Mouse (Mus musculus): ENCODE measurements around the gene Ccdc151. TPM values are rescaled to one million over a fixed set of nuclear protein-coding genes. Genes with fewer than 3 reads are reported as not detected.
A peak's percentile ranks its signal among the peaks of the same experiment; 100 is the strongest.

Ccdc151 gene
- polyA plus RNA-seq, 2 experiments: 0.02 TPM; not detected in 1

- Histone ChIP-seq H3K4me1 (replicated peaks; ENCODE audit: control insufficient read depth in 2 of 2, insufficient read depth in 2 of 2, low read length in 1 of 2) (peaks cover 0 to 2% of the 10 kb centered on the region in 2 experiments; a peak in 1 of 4 replicates), H3K4me2 (ENCODE audit: low read depth) (no peak overlapping the region), H3K27me3 (ENCODE audit: control insufficient read depth, insufficient read depth, low read length) (no peaks in the 10 kb centered on the region), H3K36me3 (replicated peaks; ENCODE audit: control insufficient read depth, insufficient read depth, low read depth) (peaks cover 17% of the 10 kb centered on the region), H3K9ac (replicated peaks) (no peak overlapping the region), H3K4me3 (ENCODE audit: insufficient read depth in 1 of 2, low read depth in 2 of 2, low read length in 2 of 2) (no peak overlapping the region), H3K9me3 (ENCODE audit: control insufficient read depth, low read length) (no peaks in the 10 kb centered on the region), H3K27ac (no peak overlapping the region)
- no peak for ATAC-seq (ENCODE audit: insufficient read depth)
- no peak for DNase-seq (ENCODE audit: low read depth in 3 of 3, low spot score in 3 of 3)
- 59% methylated on average over 10 of the region's 10 CpGs for WGBS (ENCODE audit: insufficient replicate concordance)
- TF ChIP-seq EP300 (IDR thresholded peaks at IDR 0.05; ENCODE audit: low read depth) (no peak), CTCF (IDR thresholded peaks at IDR 0.05; ENCODE audit: low read depth) (no peak)
Measured at GRCm38 (mm10) chr9:22016245-22016644, 13.8 kb upstream of the Ccdc151 start.

GRCm38 (mm10) chr9:22012731-22013130 is 10.3 kb upstream of the Ccdc151 start:
- Histone ChIP-seq H3K36me3 (replicated peaks; ENCODE audit: control insufficient read depth, insufficient read depth, low read depth) (peaks cover 33% of the 10 kb centered on the region), H3K4me2 (ENCODE audit: low read depth) (no peak overlapping the region), H3K9me3 (ENCODE audit: control insufficient read depth, low read length) (no peaks in the 10 kb centered on the region), H3K4me1 (replicated peaks; ENCODE audit: control insufficient read depth in 2 of 2, insufficient read depth in 2 of 2, low read length in 1 of 2) (peaks cover 0 to 2% of the 10 kb centered on the region in 2 experiments; a peak in 1 of 4 replicates), H3K27me3 (ENCODE audit: control insufficient read depth, insufficient read depth, low read length) (no peaks in the 10 kb centered on the region), H3K27ac (no peak overlapping the region), H3K9ac (replicated peaks) (no peak overlapping the region), H3K4me3 (ENCODE audit: insufficient read depth in 1 of 2, low read depth in 2 of 2, low read length in 2 of 2) (no peak overlapping the region)
- 84% methylated on average over 13 of the region's 13 CpGs for WGBS (ENCODE audit: insufficient replicate concordance)
- ATAC-seq (ENCODE audit: insufficient read depth): no peak
- no peak for TF ChIP-seq EP300 (IDR thresholded peaks at IDR 0.05; ENCODE audit: low read depth)
- no peak for TF ChIP-seq CTCF (IDR thresholded peaks at IDR 0.05; ENCODE audit: low read depth)
- DNase-seq (ENCODE audit: low read depth in 3 of 3, low spot score in 3 of 3): no peak

DNA sequence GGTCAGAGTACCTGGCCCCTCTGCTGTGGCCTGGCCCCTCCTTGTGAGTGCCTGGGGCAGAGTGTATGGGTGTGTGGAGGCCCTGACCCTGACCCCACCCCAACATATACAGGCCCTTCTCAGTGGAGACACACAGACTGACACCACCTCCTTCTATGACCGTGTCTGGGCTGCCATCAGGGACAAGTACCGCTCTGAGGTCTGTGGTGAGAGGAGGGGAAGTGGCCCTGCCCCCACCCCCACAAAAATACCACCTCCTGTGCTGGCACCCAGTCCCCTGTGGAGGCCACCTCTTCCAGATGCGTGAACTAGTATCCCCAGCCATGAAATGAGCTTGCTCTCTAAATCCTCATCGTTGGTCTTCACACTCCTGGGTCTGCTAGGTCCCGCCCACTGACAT is 8.6 kb upstream of the Ccdc151 start:
- WGBS (ENCODE audit: insufficient replicate concordance): 59% methylated on average over 5 of the region's 5 CpGs
- no peak overlapping the region for H3K27ac ChIP-seq
- H3K4me3 ChIP-seq (ENCODE audit: insufficient read depth in 1 of 2, low read depth in 2 of 2, low read length in 2 of 2): no peak overlapping the region
- no peaks in the 10 kb centered on the region for H3K27me3 ChIP-seq (ENCODE audit: control insufficient read depth, insufficient read depth, low read length)
- TF ChIP-seq EP300 (IDR thresholded peaks at IDR 0.05; ENCODE audit: low read depth) (no peak), CTCF (IDR thresholded peaks at IDR 0.05; ENCODE audit: low read depth) (no peak)
- no peaks in the 10 kb centered on the region for H3K9me3 ChIP-seq (ENCODE audit: control insufficient read depth, low read length)
- no peaks in the 10 kb centered on the region for H3K4me1 ChIP-seq (replicated peaks; ENCODE audit: control insufficient read depth in 2 of 2, insufficient read depth in 2 of 2, low read length in 1 of 2)
- DNase-seq (ENCODE audit: low read depth in 3 of 3, low spot score in 3 of 3) (no peak), ATAC-seq (ENCODE audit: insufficient read depth) (no peak)
- H3K4me2 ChIP-seq (ENCODE audit: low read depth): no peak overlapping the region
- no peak overlapping the region for H3K9ac ChIP-seq (replicated peaks)
- peaks cover 38% of the 10 kb centered on the region for H3K36me3 ChIP-seq (replicated peaks; ENCODE audit: control insufficient read depth, insufficient read depth, low read depth)

GRCm38 (mm10) chr9:22004546-22004945 is 2.1 kb upstream of the Ccdc151 start:
- peaks cover 9 to 10% of the 10 kb centered on the region in 2 experiments for H3K4me1 ChIP-seq (replicated peaks; ENCODE audit: control insufficient read depth in 2 of 2, insufficient read depth in 2 of 2, low read length in 1 of 2)
- H3K9ac ChIP-seq (replicated peaks): no peak overlapping the region
- no peak overlapping the region for H3K4me2 ChIP-seq (ENCODE audit: low read depth)
- H3K27me3 ChIP-seq (ENCODE audit: control insufficient read depth, insufficient read depth, low read length): no peaks in the 10 kb centered on the region; the same call in 1 of the 2 replicates
- TF ChIP-seq CTCF (IDR thresholded peaks at IDR 0.05; ENCODE audit: low read depth): no peak
- TF ChIP-seq EP300 (IDR thresholded peaks at IDR 0.05; ENCODE audit: low read depth): no peak
- no peak overlapping the region for H3K4me3 ChIP-seq (ENCODE audit: insufficient read depth in 1 of 2, low read depth in 2 of 2, low read length in 2 of 2)
- H3K36me3 ChIP-seq (replicated peaks; ENCODE audit: control insufficient read depth, insufficient read depth, low read depth): peaks cover 26% of the 10 kb centered on the region
- no peaks in the 10 kb centered on the region for H3K9me3 ChIP-seq (ENCODE audit: control insufficient read depth, low read length)
- H3K27ac ChIP-seq: no peak overlapping the region
- DNase-seq (ENCODE audit: low read depth in 3 of 3, low spot score in 3 of 3): no peak
- no peak for ATAC-seq (ENCODE audit: insufficient read depth)
- WGBS (ENCODE audit: insufficient replicate concordance): 82% methylated on average over 12 of the region's 12 CpGs

DNA sequence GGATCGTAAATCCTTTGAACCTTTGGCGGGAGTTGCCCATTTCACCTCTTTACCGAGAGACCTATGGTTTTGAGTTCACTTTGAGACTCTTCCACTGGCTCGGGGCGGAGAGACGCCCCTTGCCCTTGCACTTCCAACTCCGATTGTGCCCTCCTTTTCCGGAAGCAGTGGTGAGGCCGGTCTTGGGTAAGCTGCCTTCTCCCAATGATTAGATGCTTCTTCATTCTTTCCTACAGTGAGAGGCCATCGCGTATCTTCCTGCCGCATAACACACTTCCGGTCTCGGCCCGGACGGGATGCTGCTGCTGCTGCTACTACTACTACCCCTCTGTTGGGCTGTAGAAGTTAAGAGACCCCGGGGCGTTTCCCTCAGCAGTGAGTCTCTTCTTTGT is 725 bp upstream of the Ccdc151 start:
- TF ChIP-seq EP300 (IDR thresholded peaks at IDR 0.05; ENCODE audit: low read depth) (no peak), CTCF (IDR thresholded peaks at IDR 0.05; ENCODE audit: low read depth) (no peak)
- Histone ChIP-seq H3K27ac (peak overlapping the region; percentile 69), H3K4me3 (ENCODE audit: insufficient read depth in 1 of 2, low read depth in 2 of 2, low read length in 2 of 2) (peak overlapping the region; percentile 88 to 95), H3K36me3 (replicated peaks; ENCODE audit: control insufficient read depth, insufficient read depth, low read depth) (peaks cover 16% of the 10 kb centered on the region), H3K4me2 (ENCODE audit: low read depth) (peak overlapping the region; percentile 93), H3K27me3 (ENCODE audit: control insufficient read depth, insufficient read depth, low read length) (no peaks in the 10 kb centered on the region; the same call in 1 of the 2 replicates), H3K4me1 (replicated peaks; ENCODE audit: control insufficient read depth in 2 of 2, insufficient read depth in 2 of 2, low read length in 1 of 2) (peaks cover 9 to 10% of the 10 kb centered on the region in 2 experiments), H3K9ac (replicated peaks) (peak overlapping the region; percentile 75), H3K9me3 (ENCODE audit: control insufficient read depth, low read length) (no peaks in the 10 kb centered on the region)
- ATAC-seq (ENCODE audit: insufficient read depth): peak; percentile 29; the same call in 1 of the 2 replicates
- peak; percentile 20 to 46 (median 41) for DNase-seq (ENCODE audit: low read depth in 3 of 3, low spot score in 3 of 3)
- under 1% methylated on average over 18 of the region's 18 CpGs for WGBS (ENCODE audit: insufficient replicate concordance)

Measured in liver, embryonic 14.5 days (tissue).